Comparison of ENCODE assay signal across 8 mouse cellular contexts in genomic region chr16:97851061-97851740, GRCm38 (mm10). TPM values are rescaled to one million over a fixed set of nuclear protein-coding genes. Genes with fewer than 3 reads are reported as not detected.
DNase-seq lines count a peak whose midpoint lies in the region; ATAC-seq lines count a peak whose summit lies in the region.

No protein-coding gene starts in this region.

- H3K4me1 ChIP-seq in forebrain, embryonic 10.5 days = peaks cover 32% of the 10 kb centered on the region
- peaks cover 34% of the 10 kb centered on the region for H3K4me1 ChIP-seq in heart, embryonic 15.5 days (replicated peaks)
- H3K4me1 ChIP-seq in liver, embryonic 12.5 days = peaks cover 49% of the 10 kb centered on the region

- H3K27me3 ChIP-seq in forebrain, embryonic 10.5 days (ENCODE audit: poor library complexity, severe bottlenecking) = no peaks in the 10 kb centered on the region
- H3K27me3 ChIP-seq in heart, embryonic 15.5 days = no peaks in the 10 kb centered on the region
- no peaks in the 10 kb centered on the region for H3K27me3 ChIP-seq in liver, embryonic 12.5 days (replicated peaks)
- no peaks in the 10 kb centered on the region; the same call in 1 of the 2 replicates for H3K27me3 ChIP-seq in splenic B cell, adult 2 months (ENCODE audit: control insufficient read depth, insufficient read depth, low read length, poor library complexity, severe bottlenecking)

- H3K36me3 ChIP-seq in forebrain, embryonic 10.5 days (replicated peaks) = peaks cover 30% of the 10 kb centered on the region
- no peaks in the 10 kb centered on the region for H3K36me3 ChIP-seq in heart, embryonic 15.5 days
- peaks cover 14% of the 10 kb centered on the region for H3K36me3 ChIP-seq in liver, embryonic 12.5 days
- no peaks in the 10 kb centered on the region for H3K36me3 ChIP-seq in splenic B cell, adult 2 months (ENCODE audit: control insufficient read depth, insufficient read depth, low read length, poor library complexity, severe bottlenecking)

- WGBS in forebrain, embryonic 10.5 days = under 1% methylated on average over 77 of the region's 77 CpGs
- WGBS in heart, embryonic 15.5 days = under 1% methylated on average over 76 of the region's 77 CpGs
- WGBS in liver, embryonic 12.5 days (ENCODE audit: insufficient replicate concordance) = under 1% methylated on average over 73 of the region's 77 CpGs

- H3K9ac ChIP-seq in heart, embryonic 15.5 days = peak overlapping the region; percentile 99
- peak overlapping the region; percentile 90 for H3K9ac ChIP-seq in liver, embryonic 12.5 days

- peak overlapping the region; percentile 79 for H3K4me2 ChIP-seq in heart, embryonic 15.5 days
- H3K4me2 ChIP-seq in liver, embryonic 12.5 days = peak overlapping the region; percentile 81

- H3K4me3 ChIP-seq in forebrain, embryonic 10.5 days = peak overlapping the region; percentile 94
- H3K4me3 ChIP-seq in heart, embryonic 15.5 days = peak overlapping the region; percentile 88
- H3K4me3 ChIP-seq in liver, embryonic 12.5 days = peak overlapping the region; percentile 78

- ATAC-seq in heart, embryonic 15.5 days (replicated peaks; ENCODE audit: insufficient number of reproducible peaks, insufficient read depth, low FRiP score, low read depth) = peak; percentile 91
- ATAC-seq in liver, embryonic 12.5 days = peak; percentile 83

- peak overlapping the region; percentile 99 for H3K27ac ChIP-seq in forebrain, embryonic 10.5 days
- peak overlapping the region; percentile 99 for H3K27ac ChIP-seq in heart, embryonic 15.5 days
- H3K27ac ChIP-seq in liver, embryonic 12.5 days = peak overlapping the region; percentile 87

- no peaks in the 10 kb centered on the region for H3K9me3 ChIP-seq in forebrain, embryonic 10.5 days
- H3K9me3 ChIP-seq in heart, embryonic 15.5 days (replicated peaks) = no peaks in the 10 kb centered on the region
- H3K9me3 ChIP-seq in liver, embryonic 12.5 days (replicated peaks) = no peaks in the 10 kb centered on the region

- peak; percentile 72 to 84 for DNase-seq in CD8-positive naive resting alpha-beta T cell, adult 2 months (ENCODE audit: low read depth in 2 of 2, low spot score in 2 of 2)
- peak; percentile 64 for DNase-seq in c-Kit-positive CD71-negative TER-119-negative erythroid progenitor cells, embryonic 14.5 days (ENCODE audit: low read depth)
- DNase-seq in forebrain, embryonic 10.5 days (ENCODE audit: extremely low spot score, low spot score) = peak; percentile 85
- DNase-seq in kidney, postnatal 14 days = peak; percentile 94
- peak; percentile 86 for DNase-seq in naive thymus-derived CD4-positive, alpha-beta T cell, adult 2 months (ENCODE audit: low read depth)
- peak; percentile 81 for DNase-seq in splenic B cell, adult 2 months (ENCODE audit: low read depth, low spot score)

RNA-seq across cellular contexts. Expression of gene Prdm15, which starts 0.4 kb away (rescaled TPM):
- 15.8 and 16.0 TPM in 2 replicates for polyA plus RNA-seq in forebrain, embryonic 10.5 days (2016; fragmentation: Nextera tagmentation; extraction: Ambion mirVana)
- 4.8 and 6.0 TPM in 2 replicates for polyA plus RNA-seq in heart, embryonic 15.5 days (2015; fragmentation: Nextera tagmentation; extraction: Ambion mirVana)
- polyA plus RNA-seq in liver, embryonic 12.5 days (2016; fragmentation: Nextera tagmentation; extraction: Ambion mirVana) = 6.4 TPM in 2 replicates

Comparison
In these comparisons a context has a peak if more than half of its experiments do, and no peak if none do; other contexts are left out.
1. Peak in every context shown above with its lines: DNase-seq, ATAC-seq, H3K4me3 ChIP-seq and H3K27ac ChIP-seq.